Comparison of ENCODE assay signal across 8 mouse cellular contexts in the genomic region with DNA sequence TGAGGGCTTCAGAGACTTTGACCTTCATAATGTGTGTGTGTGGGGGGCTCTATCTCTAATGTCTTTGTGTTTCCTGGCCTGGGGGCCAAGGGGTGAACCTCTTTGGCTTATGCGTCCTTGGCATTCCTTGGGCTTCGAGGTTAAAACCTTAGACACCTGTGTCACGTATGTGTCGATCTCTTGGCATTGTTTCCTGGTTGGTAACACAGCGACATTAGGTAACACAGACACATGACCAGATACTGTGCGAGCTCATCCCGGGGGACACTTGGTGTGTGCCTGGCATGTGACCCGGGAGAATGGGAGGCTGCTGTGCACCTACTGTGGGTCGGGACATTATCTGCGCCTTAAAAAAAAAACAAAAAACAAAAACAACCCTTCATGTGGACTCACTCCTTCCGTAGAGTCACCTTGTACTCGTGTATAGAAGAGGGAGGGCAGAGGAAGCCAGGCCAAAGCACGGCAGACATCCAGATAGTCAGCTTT. TPM values are rescaled to one million over a fixed set of nuclear protein-coding genes. Genes with fewer than 3 reads are reported as not detected.
A peak's percentile ranks its signal among the peaks of the same experiment; 100 is the strongest.
DNase-seq lines count a peak whose midpoint lies in the region; ATAC-seq and TF ChIP-seq lines count a peak whose summit lies in the region.

No protein-coding gene starts in this region.

- peaks cover 7% of the 10 kb centered on the region; the same call in 1 of the 2 replicates for H3K36me3 ChIP-seq in kidney, postnatal 0 days (ENCODE audit: insufficient read depth, low read length)
- peaks cover 57% of the 10 kb centered on the region for H3K36me3 ChIP-seq in embryonic facial prominence, embryonic 13.5 days
- H3K36me3 ChIP-seq in hindbrain, embryonic 15.5 days: no peaks in the 10 kb centered on the region
- no peaks in the 10 kb centered on the region for H3K36me3 ChIP-seq in midbrain, embryonic 14.5 days (ENCODE audit: control insufficient read depth, insufficient read depth, low read length)

- H3K9ac ChIP-seq in kidney, postnatal 0 days (ENCODE audit: low read depth, low read length): no peak overlapping the region
- 0 out of 2 replicates have a peak overlapping the region, but pooled peaks have one; percentile 46 for H3K9ac ChIP-seq in embryonic facial prominence, embryonic 13.5 days
- H3K9ac ChIP-seq in hindbrain, embryonic 15.5 days: no peak overlapping the region
- H3K9ac ChIP-seq in midbrain, embryonic 14.5 days (replicated peaks; ENCODE audit: low read length): no peak overlapping the region

- H3K4me3 ChIP-seq in kidney, postnatal 0 days (replicated peaks; ENCODE audit: low read depth, low read length): no peak overlapping the region
- no peak overlapping the region for H3K4me3 ChIP-seq in embryonic facial prominence, embryonic 13.5 days
- H3K4me3 ChIP-seq in hindbrain, embryonic 15.5 days: no peak overlapping the region
- no peak overlapping the region for H3K4me3 ChIP-seq in midbrain, embryonic 14.5 days (replicated peaks; ENCODE audit: low read depth, low read length)

- peak overlapping the region; percentile 43 for H3K4me2 ChIP-seq in kidney, postnatal 0 days (ENCODE audit: low read length)
- H3K4me2 ChIP-seq in embryonic facial prominence, embryonic 13.5 days: peak overlapping the region; percentile 35; the same call in 1 of the 2 replicates
- H3K4me2 ChIP-seq in hindbrain, embryonic 15.5 days: peak overlapping the region; percentile 45
- H3K4me2 ChIP-seq in midbrain, embryonic 14.5 days (ENCODE audit: low read length): no peak overlapping the region

- no peak for TF ChIP-seq CTCF in kidney, postnatal 0 days (IDR thresholded peaks at IDR 0.05; ENCODE audit: low read depth)

- DNase-seq in kidney, postnatal 0 days (ENCODE audit: low spot score): no peak
- DNase-seq in kidney, adult 8-10 months: no peak
- no peak for DNase-seq in midbrain, embryonic 14.5 days
- DNase-seq in frontal cortex, postnatal 14 days (ENCODE audit: low spot score in 2 of 2): no peak
- DNase-seq in adrenal gland, adult 8-10 months: no peak
- DNase-seq in right cerebral cortex, adult 18-20 months: no peak

- no peak for ATAC-seq in kidney, postnatal 0 days (replicated peaks; ENCODE audit: low FRiP score, low read depth)
- ATAC-seq in embryonic facial prominence, embryonic 13.5 days (ENCODE audit: insufficient number of reproducible peaks, insufficient read depth, low FRiP score, low TSS enrichment, low read depth): no peak
- ATAC-seq in hindbrain, embryonic 15.5 days (ENCODE audit: low FRiP score, low read depth): no peak
- ATAC-seq in midbrain, embryonic 14.5 days (ENCODE audit: low FRiP score, low TSS enrichment): no peak

- H3K27me3 ChIP-seq in kidney, postnatal 0 days (ENCODE audit: insufficient read depth, low read length): no peaks in the 10 kb centered on the region
- H3K27me3 ChIP-seq in embryonic facial prominence, embryonic 13.5 days: no peaks in the 10 kb centered on the region
- H3K27me3 ChIP-seq in hindbrain, embryonic 15.5 days: no peaks in the 10 kb centered on the region
- H3K27me3 ChIP-seq in midbrain, embryonic 14.5 days (ENCODE audit: control insufficient read depth, insufficient read depth, low read length): no peaks in the 10 kb centered on the region

- H3K9me3 ChIP-seq in kidney, postnatal 0 days (replicated peaks; ENCODE audit: low read length): no peaks in the 10 kb centered on the region
- no peaks in the 10 kb centered on the region for H3K9me3 ChIP-seq in embryonic facial prominence, embryonic 13.5 days
- no peaks in the 10 kb centered on the region for H3K9me3 ChIP-seq in hindbrain, embryonic 15.5 days
- H3K9me3 ChIP-seq in midbrain, embryonic 14.5 days (ENCODE audit: control insufficient read depth, low read length): no peaks in the 10 kb centered on the region

- 21% methylated on average over 13 of the region's 13 CpGs for WGBS in kidney, postnatal 0 days
- WGBS in embryonic facial prominence, embryonic 13.5 days: 28% methylated on average over 13 of the region's 13 CpGs
- WGBS in hindbrain, embryonic 15.5 days: 34% methylated on average over 13 of the region's 13 CpGs
- WGBS in midbrain, embryonic 14.5 days: 35% methylated on average over 13 of the region's 13 CpGs

- peak overlapping the region; percentile 76 for H3K27ac ChIP-seq in kidney, postnatal 0 days
- H3K27ac ChIP-seq in embryonic facial prominence, embryonic 13.5 days: peak overlapping the region; percentile 75
- H3K27ac ChIP-seq in hindbrain, embryonic 15.5 days (replicated peaks): peak overlapping the region; percentile 68; the same call in 1 of the 2 replicates
- peak overlapping the region; percentile 50; the same call in 1 of the 2 replicates for H3K27ac ChIP-seq in midbrain, embryonic 14.5 days (replicated peaks; ENCODE audit: low read depth, low read length)

- peaks cover 63% of the 10 kb centered on the region for H3K4me1 ChIP-seq in kidney, postnatal 0 days (replicated peaks; ENCODE audit: insufficient read depth, low read length)
- H3K4me1 ChIP-seq in embryonic facial prominence, embryonic 13.5 days: peaks cover 74% of the 10 kb centered on the region
- H3K4me1 ChIP-seq in hindbrain, embryonic 15.5 days (replicated peaks): peaks cover 56% of the 10 kb centered on the region
- peaks cover 28% of the 10 kb centered on the region for H3K4me1 ChIP-seq in midbrain, embryonic 14.5 days (ENCODE audit: control insufficient read depth, insufficient read depth, low read length)

RNA-seq across cellular contexts. Expression of a gene that starts 26.3 kb away (rescaled TPM):
- 25.7 and 26.3 TPM in 2 replicates for polyA plus RNA-seq in kidney, postnatal 0 days (2015; fragmentation: Nextera tagmentation; extraction: Ambion mirVana)
- 39.4 and 44.7 TPM in 2 replicates for polyA plus RNA-seq in embryonic facial prominence, embryonic 13.5 days (2015; fragmentation: Nextera tagmentation; extraction: Ambion mirVana)
- 11.4 and 16.8 TPM in 2 replicates for polyA plus RNA-seq in hindbrain, embryonic 15.5 days (2015; fragmentation: Nextera tagmentation; extraction: Ambion mirVana)
- polyA plus RNA-seq in midbrain, embryonic 14.5 days (2014; fragmentation: Nextera tagmentation; extraction: Ambion mirVana): 8.8 and 11.0 TPM in 2 replicates
- total RNA-seq in adrenal gland, adult 8-10 months (2022): 10 to 100 TPM; 21.3 to 36.8 (median 30.8) TPM

RNA-seq across cellular contexts. Expression of a gene that starts 28.9 kb away (rescaled TPM):
- 1.1 and 1.6 TPM in 2 replicates for polyA plus RNA-seq in kidney, postnatal 0 days (2015; fragmentation: Nextera tagmentation; extraction: Ambion mirVana)
- polyA plus RNA-seq in embryonic facial prominence, embryonic 13.5 days (2015; fragmentation: Nextera tagmentation; extraction: Ambion mirVana): 0.34 and 0.44 TPM in 2 replicates
- polyA plus RNA-seq in hindbrain, embryonic 15.5 days (2015; fragmentation: Nextera tagmentation; extraction: Ambion mirVana): 1.8 and 3.1 TPM in 2 replicates
- 0.70 and 2.0 TPM in 2 replicates for polyA plus RNA-seq in midbrain, embryonic 14.5 days (2014; fragmentation: Nextera tagmentation; extraction: Ambion mirVana)
- total RNA-seq in adrenal gland, adult 8-10 months (2022): not detected

RNA-seq across cellular contexts. Expression of a gene that starts 46.3 kb away (rescaled TPM):
- 12.3 and 15.5 TPM in 2 replicates for polyA plus RNA-seq in kidney, postnatal 0 days (2015; fragmentation: Nextera tagmentation; extraction: Ambion mirVana)
- polyA plus RNA-seq in embryonic facial prominence, embryonic 13.5 days (2015; fragmentation: Nextera tagmentation; extraction: Ambion mirVana): 26.9 and 31.5 TPM in 2 replicates
- 5.5 and 6.0 TPM in 2 replicates for polyA plus RNA-seq in hindbrain, embryonic 15.5 days (2015; fragmentation: Nextera tagmentation; extraction: Ambion mirVana)
- 2.5 and 5.6 TPM in 2 replicates for polyA plus RNA-seq in midbrain, embryonic 14.5 days (2014; fragmentation: Nextera tagmentation; extraction: Ambion mirVana)
- total RNA-seq in adrenal gland, adult 8-10 months (2022): under 1 TPM; 0.20 to 0.95 (median 0.72) TPM
